Mouse (Mus musculus) cerebellum, postnatal 25 days (tissue): Measurements from ENCODE around the gene Tbc1d25.
A peak's percentile ranks its signal among the peaks of the same experiment; 100 is the strongest.

Experiments
- DNase-seq, 2 experiments: peaks; one replicate each; pipeline ENCODE4 v3.0.0; 2021; ENCODE audit warnings: mixed read lengths in 2 of 2

Tbc1d25 gene

GRCm38 (mm10) chrX:8178871-8179270 is 2.9 kb upstream of the Tbc1d25 start:
- DNase-seq = no peak

GRCm38 (mm10) chrX:8175169-8175503 is 845 bp downstream of the Tbc1d25 start:
- DNase-seq = no peak

GRCm38 (mm10) chrX:8167716-8168647 is 8.0 kb downstream of the Tbc1d25 start:
- DNase-seq = no peak

- peak; percentile 45 to 55 for DNase-seq
Observed at GRCm38 (mm10) chrX:8164471-8164870, 11.5 kb downstream of the Tbc1d25 start.

DNA sequence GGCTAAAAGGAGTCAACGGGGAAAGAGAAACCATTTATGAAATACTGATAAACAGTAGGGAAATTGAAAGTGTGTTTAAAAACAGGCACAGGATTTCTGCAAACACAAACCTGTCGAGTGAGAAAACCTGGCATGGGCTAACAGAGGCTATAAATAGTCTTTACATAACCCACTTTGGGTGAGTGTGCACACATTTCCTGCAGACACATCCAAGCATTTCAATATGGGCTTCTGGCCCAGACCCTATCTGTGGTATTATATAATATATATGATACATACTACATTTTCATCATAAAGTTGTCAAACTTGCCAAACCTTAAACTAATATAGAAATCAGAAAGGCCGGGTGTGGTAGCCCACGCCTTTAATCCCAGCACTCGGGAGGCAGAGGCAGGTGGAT is 12.9 kb downstream of the Tbc1d25 start:
- DNase-seq = peak in 1 of 2 experiments; percentile 47

DNA sequence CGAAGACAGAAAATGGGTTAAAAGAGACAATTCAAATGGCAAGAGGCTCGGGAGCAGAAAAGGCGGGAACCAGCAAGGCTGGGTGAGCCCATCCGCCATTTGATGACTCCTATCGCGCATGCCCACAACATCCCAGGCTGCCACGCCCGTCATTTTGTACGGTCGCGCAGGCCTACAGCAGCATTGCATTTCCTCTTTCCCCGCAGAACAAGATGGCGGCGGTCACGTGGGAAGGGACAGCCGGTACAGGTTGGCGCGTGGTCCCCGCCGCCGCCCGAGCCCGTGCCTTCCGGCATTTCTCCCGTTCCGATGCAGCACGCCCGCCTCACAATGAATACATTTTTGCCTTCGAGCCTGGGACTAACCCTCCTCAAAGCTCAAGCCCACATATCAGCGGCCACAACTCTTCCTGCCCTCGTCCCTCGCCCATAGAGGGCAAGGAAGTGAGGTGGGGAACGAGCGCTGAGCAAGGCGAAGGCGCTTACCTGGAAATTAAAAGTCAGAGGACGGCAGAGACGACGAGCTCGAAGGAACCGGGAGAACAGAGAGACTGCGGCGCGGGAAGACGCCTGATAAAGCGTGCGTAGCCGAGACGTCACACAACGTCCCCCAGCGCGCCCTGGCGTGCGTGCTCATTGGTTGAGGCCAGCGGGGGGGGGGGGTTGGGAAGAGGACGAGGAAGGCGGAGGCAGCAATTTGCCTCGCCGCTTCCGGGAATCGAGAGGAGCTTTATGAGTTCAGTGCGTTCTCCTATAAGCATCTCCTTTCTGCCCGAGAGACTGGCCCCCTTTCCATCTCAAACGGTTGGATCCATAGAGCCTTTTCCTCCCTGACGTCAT is 30.6 kb downstream of the Tbc1d25 start, which contains the start of gene Rbm3:
Gene Rbm3 (minus strand): TSS at position 728 of the 839 bp plus-strand sequence.
- peak; percentile 84 to 90 for DNase-seq

- DNase-seq = peak; percentile 25 to 50
Observed at GRCm38 (mm10) chrX:8143750-8144149, 32.2 kb downstream of the Tbc1d25 start.

DNA sequence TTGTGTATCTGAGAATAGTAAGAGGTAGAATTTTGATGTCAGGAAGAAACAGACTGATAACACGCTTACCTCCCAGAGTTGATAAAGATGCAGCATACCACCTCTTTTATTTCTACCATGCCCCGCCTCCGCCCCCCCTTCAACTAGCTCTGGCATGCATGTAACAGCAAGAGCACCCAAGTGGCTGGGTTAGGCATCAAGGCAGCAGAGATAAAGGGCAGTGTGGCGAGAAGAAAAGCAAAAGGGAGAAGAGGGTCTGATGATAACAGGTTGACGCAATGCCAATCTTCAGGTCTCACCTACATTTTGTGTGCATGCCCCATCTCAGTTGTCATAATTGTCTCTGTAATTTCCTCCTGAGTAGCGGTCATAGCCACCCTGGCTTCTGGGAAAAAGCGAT is 33.0 kb downstream of the Tbc1d25 start:
- no peak for DNase-seq

GRCm38 (mm10) chrX:8141058-8141457 is 34.9 kb downstream of the Tbc1d25 start:
- no peak for DNase-seq

- no peak for DNase-seq
Observed at GRCm38 (mm10) chrX:8140446-8140845, 35.5 kb downstream of the Tbc1d25 start.

DNA sequence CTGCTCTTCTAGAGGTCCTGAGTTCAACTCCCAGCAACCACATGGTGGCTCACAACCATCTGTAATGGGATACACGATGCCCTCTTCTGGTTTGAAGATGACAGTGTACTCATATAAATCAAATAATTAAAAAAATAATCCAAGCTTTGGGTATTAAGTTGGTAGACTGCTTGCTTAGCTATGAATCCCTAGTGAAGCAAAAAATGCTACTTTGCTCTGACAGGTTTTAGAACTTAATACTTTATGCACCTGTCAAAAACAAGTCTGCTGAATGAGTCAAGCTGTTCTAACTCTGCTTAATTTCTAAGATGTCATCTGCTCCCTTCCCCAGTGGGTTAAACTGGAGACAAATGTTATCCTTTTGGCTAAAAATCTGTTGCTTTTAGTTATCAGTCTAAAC is 36.5 kb downstream of the Tbc1d25 start:
- no peak for DNase-seq

- DNase-seq = no peak
Observed at GRCm38 (mm10) chrX:8135886-8136285, 40.1 kb downstream of the Tbc1d25 start.

DNA sequence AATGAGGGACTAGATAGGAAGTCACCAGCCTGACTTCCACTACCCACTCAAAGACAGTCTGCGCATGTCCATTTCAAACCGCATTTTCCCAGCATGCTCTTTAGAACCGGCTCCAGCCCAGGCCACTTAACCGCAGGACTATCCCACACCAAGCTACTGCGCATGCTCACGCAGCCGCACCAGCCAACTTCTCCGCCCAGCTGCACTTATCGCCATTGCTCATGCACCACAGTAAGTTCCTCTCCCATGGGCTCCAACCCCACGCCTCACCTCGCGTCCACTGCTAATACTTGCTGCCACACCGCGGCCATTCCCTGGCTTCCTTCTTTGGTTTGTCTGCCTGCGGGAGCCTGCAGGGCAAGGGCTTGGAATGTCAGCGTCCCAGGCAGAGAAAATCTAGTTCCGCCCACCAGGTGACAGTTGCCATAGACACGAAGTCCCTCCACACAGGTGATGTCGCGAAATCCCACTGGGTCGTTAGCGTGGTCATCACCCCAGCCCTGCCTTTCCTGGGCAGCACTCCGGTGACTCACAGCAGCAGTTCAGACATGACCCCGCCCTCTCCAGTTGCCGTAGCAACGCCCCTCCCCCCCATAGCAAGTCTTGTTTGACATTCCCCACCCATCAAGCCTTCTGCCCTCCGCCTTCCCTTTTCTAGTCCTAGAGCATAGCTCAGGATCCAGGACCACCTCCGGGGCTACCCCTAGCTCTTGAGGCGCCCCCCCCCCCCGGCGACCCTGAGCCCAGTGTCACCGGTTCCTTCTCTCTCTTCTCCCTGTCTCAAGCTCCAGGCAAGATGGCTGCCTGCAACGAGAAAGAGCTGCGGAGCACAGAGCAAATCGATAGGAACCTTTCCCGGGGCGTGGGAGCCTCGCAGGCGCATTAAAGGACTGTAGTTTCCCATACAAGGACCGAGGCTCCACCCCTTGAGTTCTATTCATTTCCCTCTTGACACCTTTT is 43.7 kb downstream of the Tbc1d25 start, which contains the start of gene Wdr13:
Gene Wdr13 (minus strand): TSS at position 876 of the 960 bp plus-strand sequence.
- DNase-seq = peak; percentile 91 to 92

DNA sequence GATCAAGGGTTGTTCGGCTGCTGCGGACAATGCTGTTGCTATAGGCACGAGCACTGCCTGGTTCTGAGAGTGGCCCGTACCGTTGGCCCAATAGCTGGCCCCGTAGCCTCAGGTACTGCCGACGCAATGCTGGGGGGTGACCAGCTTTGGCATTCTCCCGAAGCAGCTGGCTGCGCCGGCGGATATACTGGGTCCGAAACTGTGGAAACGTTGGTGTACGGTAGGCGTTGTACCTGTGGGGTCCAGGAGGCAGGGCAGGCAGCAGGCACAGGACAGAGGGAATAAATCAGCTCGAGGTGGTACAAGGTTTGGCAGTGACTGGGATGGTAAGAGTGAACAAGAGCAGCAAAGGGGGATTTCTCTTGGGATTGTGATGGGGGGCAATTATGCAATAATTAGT is 44.6 kb downstream of the Tbc1d25 start:
- DNase-seq = peak in 1 of 2 experiments; percentile 28

GRCm38 (mm10) chrX:8125235-8125634 is 50.7 kb downstream of the Tbc1d25 start:
- no peak for DNase-seq

DNA sequence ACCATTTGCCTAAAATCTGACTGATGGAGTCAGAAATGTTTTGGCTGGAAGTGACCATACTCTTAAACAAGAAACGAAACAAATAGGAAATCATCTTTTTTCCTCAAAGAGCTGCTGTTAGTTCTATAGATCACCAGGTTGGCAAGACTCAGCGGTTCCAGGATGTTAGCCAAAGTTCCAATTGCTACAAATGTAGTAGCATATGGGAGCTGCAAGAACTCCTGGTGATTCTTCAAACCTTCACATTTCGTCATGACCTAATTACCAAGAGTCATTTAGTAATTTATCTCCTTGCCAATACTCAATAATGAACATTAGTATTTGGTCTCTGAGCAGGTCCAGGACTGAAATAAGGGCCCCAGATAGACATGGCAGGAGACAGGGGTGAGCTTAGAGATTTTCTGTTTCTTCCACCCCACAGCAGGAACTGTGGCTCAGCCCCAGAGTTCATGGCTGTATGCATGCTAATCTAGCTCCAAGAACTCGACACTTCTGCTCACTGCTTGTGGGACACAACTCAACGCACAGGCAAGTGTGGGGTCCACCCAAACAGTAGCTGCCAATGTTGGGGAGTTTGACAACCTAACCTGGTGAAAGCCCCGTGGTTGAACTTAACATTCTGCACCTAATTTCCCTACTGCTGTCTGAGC is 52.0 kb downstream of the Tbc1d25 start:
- peak; percentile 53 to 72 for DNase-seq

DNA sequence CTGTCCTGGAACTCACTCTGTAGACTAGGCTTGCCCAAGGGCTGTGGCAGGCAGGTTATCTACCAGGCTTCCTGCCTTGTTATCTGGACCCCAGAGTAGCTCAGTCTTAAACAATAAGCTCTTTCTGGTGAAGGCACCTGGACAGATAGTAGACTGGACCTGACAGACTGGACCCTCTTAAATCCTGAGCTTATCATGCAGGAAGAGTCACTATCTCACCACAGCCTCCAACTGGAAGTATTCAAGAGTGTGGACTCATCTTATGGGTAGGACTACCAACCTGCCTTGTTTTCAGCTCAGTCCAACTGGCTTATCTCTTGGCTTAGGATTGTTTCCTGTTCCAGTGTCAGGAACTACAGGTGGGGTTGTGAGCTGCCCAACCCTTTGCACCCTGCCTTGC is 58.7 kb downstream of the Tbc1d25 start:
- DNase-seq = no peak

- no peak for DNase-seq
Observed at GRCm38 (mm10) chrX:8115275-8115674, 60.7 kb downstream of the Tbc1d25 start.

DNA sequence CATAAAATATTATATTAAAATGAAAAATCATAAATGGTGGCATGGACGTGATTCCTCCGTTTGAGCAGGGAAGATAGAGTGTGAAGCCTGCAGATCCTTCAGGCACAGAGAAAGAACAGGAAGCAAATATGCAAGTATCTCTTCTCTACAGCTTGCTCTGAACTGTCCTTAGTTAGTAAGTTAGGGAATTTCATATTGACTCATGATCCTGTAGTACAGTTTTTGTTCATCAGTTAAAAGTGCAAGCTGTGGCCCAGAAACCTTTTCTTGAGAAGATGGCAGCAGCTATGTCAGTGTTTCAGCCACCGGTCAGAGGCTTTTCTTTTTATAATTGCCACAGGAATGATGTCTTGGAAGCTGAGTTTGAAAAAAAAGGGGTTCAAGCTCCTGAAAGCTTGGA is 71.0 kb downstream of the Tbc1d25 start:
- DNase-seq = no peak
